Mouse (Mus musculus): ENCODE data around the gene Bbs4. TPM values are rescaled to one million over a fixed set of nuclear protein-coding genes. Genes with fewer than 3 reads are reported as not detected.

The Bbs4 gene
- polyA plus RNA-seq, 1 experiment = 6.8 TPM

DNA sequence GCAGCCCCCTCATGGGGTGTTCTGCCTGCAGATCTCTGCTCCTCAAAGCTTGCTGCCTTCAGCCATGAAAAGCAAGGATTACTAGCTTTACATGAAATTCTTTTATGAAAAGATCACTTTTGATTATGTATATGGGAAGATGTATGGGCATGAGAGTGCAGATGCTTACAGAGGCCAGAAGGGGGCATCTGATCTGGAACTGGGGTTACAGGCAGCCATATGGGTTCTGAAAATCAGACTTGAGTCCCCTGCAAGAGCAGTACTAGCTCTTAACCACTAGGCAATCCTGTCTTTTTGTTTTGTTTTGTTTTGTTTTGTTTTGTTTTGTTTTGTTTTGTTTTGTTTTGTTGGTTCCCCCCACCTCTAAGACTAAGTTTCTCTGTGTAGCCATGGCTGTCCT lies 80.1 kb downstream of the Bbs4 start:
- no peaks in the 10 kb centered on the region for H3K27me3 ChIP-seq (ENCODE audit: control insufficient read depth, insufficient read depth, low read length)
- 0 out of 2 replicates have a peak, but pooled peaks cover 4% of the 10 kb centered on the region for H3K4me1 ChIP-seq (ENCODE audit: control insufficient read depth, insufficient read depth, low read length)
- no peaks in the 10 kb centered on the region for H3K36me3 ChIP-seq (ENCODE audit: control insufficient read depth, insufficient read depth, low read length)
- H3K27ac ChIP-seq (ENCODE audit: control insufficient read depth, insufficient read depth, low read depth, low read length) = no peak overlapping the region
- no peak for TF ChIP-seq POLR2A (IDR thresholded peaks at IDR 0.05; ENCODE audit: control insufficient read depth, low read depth, low read length)
- no peak for TF ChIP-seq CTCF (IDR thresholded peaks at IDR 0.05; ENCODE audit: control insufficient read depth, insufficient read depth, insufficient replicate concordance, low read depth, low read length)
- no peak overlapping the region for H3K4me3 ChIP-seq (ENCODE audit: control insufficient read depth, low read depth, low read length)

Other genes starting within 250 kb of the Bbs4 start
- 7.0 and 7.7 TPM in 2 replicates for gene Adpgk, start 62.0 kb downstream of the Bbs4 start, polyA plus RNA-seq (2012; rRNA removed)
- gene Arih1, start 133.1 kb upstream of the Bbs4 start, polyA plus RNA-seq (2012; rRNA removed) = 150 and 160 TPM in 2 replicates
- 100 and 116 TPM in 2 replicates for gene Hexa, start 186.0 kb upstream of the Bbs4 start, polyA plus RNA-seq (2012; rRNA removed)
- 66.9 and 71.6 TPM in 2 replicates for gene Tmem202, start 186.3 kb upstream of the Bbs4 start, polyA plus RNA-seq (2012; rRNA removed)
- 13.2 and 17.5 TPM in 2 replicates for gene Celf6, start 224.4 kb upstream of the Bbs4 start, polyA plus RNA-seq (2012; rRNA removed)